Mouse (Mus musculus) kidney, adult 18-20 months (tissue): Measurements from ENCODE around the gene Dusp1.

Source experiments
- DNase-seq: peaks from one replicate; pipeline ENCODE4 v3.0.0; 2021

Gene Dusp1

DNA sequence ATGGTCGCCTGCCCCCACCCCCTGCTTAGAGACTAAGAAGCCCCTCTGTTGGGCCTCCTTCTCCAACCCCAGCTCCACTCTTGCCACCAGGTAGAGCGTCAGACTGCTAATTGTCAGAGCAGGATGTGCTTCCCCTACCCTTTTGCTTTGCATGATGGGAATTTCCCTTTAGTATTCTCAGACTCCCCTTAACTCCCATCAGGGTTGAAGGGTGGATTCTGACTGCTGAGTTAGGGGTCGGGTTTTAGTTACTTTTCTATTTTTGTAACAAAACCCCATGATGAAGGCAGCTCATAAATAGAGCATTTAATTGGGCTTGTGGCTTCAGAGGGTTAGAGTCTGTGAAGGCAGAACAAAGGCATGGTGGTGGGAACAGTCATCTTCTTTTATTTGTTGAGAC is 8.9 kb downstream of the Dusp1 start:
- no peak for DNase-seq

GRCm38 (mm10) chr17:26551104-26551503 is 10.8 kb downstream of the Dusp1 start:
- DNase-seq: no peak

DNA sequence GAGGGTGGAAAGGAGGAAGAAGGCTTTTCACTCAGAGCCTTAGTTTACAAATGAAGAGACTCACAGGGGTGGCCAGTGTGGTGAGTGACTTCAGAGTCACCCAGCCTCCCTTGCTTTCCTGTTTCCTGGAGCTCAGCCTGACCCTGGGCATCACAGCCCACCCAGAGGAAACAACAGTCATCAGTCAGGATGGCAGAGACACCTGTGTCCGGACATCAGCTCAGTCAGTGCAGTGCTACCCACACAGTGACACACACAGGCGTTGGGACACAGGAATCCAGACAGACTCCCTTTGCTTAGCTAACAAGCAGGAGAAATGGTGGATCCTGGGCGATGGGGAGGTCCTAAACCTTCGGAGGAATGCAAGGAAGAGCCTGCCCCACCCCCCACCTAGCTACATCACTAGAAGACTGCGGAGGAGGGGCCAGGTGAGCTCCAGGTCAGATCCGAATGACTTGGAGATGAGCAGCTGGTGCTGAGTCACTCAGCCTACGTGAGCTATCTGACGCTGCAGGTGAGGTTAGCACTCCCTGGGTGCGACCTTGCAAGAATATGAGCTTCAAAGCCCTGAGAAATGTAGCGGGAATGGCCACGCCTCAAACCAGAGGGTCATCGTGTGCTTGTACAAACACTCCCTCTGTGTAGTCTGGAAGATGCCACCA is 12.6 kb downstream of the Dusp1 start:
- no peak for DNase-seq

DNA sequence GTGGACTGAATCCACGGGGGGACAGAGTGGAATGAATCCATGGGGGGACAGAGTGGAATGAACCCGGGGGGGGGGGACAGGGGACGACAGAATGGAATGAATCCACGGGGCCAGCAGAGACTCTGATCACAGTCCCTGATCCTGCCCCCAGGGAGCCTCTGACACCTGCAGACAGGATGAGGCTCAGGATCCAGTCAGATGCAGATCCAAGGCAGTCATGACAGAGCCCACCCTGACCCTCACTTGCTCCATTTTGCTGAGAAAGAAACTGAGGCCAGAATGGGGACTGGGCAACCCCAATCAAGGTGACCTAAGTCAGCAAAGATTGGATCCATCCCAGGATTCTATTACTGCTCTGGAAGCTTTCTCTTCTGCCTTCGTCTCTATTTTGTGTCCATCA is 13.4 kb downstream of the Dusp1 start:
- DNase-seq: no peak

DNA sequence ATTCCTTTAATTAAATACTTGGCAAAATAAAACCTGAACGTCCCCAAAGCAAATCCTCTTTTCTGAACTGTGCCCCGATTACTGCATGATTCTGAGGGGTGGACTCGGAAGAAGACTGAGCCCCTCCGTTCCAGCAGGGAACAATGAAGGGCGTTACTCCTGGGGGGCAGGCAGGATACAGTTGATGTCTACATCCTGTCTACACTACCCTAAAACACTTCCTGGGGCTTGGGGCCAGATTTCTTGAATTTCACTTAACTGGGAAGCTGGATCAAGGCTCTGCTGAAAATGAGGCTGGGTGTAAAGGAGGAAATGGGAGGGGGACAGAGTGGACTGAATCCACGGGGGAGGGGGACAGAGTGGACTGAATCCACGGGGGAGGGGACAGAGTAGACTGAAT is 14.2 kb downstream of the Dusp1 start:
- DNase-seq: peak; percentile 54

DNA sequence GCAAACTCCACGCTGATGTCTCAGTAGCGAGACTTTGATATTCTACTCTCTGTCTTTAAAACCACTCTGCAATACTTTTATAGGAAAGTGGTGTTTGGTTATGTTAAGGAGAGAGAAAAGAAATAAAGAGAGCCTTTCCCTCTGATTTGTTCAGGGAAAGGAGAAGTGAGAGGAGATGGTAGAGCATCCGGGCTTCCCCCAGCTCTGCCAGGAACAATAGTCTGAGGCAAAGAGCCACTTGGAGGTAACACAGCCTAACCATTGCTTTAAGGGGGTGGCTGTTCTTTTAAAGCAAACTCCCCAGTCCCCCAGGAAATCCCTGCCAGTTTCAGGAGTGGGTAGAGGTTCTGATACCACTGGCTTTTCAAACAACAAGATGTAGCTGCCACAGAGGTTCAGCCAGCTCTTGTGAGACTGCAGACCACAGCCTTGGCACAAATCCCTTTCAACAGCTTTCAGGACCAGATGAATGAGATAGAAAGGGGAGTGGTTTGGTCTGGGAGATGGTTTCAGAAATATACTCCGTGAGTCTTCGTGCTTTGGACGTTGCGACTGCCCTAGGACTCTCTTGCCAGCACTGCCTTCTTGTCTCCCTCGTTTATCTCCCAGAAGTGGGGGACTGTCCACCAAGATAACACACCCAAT is 17.5 kb downstream of the Dusp1 start:
- no peak for DNase-seq

GRCm38 (mm10) chr17:26540083-26540482 is 21.8 kb downstream of the Dusp1 start:
- DNase-seq: no peak

- no peak for DNase-seq
Observed at GRCm38 (mm10) chr17:26537722-26538471, 24.0 kb downstream of the Dusp1 start.

- DNase-seq: no peak
Observed at GRCm38 (mm10) chr17:26535251-26536136, 26.4 kb downstream of the Dusp1 start.

DNA sequence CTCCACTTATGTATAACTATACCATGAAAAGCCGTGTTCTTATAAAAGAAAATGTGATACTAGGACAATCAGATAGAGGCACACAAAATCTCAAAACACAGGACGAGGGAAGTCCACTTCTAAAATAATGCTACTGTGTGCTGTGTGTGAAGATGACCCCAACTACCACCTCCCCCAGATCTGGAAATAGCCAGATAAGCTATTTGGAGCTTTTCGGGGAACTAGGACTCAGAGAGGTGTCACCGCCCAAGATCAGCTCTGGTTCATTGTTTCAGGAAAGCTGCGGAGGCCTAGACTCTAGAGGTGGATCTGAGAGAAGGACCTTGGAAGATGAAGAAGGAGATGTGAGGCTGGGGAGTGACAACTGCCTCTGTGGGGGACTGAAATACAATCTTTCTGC is 27.2 kb downstream of the Dusp1 start:
- no peak for DNase-seq

DNA sequence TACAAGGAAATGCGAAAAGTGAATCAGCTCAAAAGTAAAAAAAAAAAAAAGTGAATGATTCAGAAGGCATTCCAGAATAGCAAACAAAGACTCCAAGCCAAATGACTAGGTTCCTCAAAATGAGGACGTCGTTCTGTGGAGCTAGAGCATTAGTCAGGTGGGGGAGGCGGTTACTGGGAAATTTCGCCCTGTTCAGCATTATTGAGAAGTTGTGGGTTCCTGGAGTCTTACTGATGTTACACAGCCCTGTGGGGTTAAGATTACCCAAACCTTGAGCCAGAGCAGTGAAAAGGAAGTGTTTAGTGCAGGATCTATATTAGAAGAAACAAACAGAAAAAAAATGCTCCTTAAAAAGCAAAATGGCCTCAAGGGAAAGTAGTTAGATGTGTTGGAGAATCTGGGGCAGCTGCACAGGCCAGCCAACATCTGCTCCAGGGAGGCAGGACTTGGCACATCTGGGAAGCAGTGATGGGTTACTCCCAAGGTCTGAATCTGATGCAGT is 28.0 kb downstream of the Dusp1 start:
- no peak for DNase-seq

DNA sequence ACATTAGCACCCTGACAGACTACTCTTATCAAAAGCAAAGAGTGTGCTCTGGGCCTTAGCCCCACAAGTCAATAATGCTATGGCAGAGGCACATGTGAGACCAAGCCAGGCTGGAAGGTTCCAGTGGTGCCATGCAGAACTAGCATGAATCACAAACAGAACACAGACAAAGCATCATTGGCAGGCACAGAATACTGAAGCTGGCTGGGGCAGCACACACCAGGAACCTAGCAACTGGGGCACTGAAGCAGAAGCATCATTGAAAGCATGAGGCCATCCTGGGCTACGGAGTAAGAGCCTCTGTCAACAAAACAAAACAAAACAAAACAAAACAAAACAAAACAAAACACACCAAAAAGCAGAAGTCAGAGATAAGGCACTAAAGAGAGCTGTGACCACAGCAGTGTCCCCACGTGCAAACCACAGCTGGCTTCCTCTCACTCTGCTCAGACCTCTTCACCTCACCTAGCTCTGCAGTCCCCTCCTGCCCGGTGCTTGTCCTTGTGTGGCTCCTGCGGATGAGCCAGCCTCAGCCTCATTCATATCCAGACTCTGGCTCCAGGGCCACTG is 29.4 kb downstream of the Dusp1 start:
- no peak for DNase-seq

DNA sequence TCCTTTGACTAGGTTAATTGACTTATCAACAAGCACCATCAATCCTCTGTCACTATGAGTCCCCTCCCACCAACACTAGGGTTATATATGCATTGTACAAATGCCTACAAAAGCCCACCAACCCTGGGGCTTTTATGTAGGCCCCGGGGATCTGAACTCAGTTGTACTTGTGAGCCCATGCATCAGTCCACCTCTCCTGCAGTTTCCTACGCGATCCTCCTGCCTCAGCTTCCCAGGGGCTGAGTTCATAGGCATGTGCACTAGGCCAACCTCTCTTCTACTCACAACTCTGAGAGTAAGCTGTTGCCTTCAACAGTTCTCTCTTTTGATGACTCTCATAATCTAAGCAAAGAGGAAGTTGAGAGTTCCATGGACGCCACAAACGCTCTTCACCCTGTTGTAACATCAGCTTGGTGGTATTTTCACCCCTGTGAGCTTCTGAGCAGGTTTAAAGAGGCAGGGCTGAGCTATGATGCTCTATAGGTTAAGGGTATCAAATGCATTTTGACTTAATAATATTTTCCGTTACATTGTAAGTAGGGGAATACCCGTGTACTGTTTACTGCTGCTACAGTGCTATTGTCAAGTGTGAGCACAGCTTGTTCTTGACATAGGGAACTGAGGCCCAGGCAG is 30.4 kb downstream of the Dusp1 start:
- no peak for DNase-seq

DNA sequence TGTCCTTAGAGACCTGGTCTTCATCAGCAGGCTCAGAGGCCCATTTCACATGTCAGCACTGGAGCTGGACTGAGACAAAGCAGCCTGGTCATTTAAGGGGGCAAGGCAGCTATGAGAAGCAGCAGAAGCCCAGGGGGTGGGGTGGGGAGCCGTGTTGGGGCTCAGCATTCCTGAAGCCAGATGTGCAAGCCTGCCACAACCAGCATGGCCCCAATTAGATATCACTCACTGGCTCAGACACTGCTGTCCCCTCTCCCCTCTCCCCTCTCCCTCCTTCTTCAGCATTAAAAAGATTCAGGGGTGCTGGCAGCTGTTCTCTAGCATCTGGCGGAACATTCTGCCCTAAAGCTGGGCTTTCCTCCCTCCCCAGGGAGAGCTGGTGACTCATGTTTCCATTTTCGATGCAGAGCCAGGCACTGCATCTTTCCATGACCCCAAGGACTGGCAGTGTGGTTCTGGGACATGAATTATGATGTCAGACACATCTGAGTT is 31.3 kb downstream of the Dusp1 start:
- DNase-seq: peak; percentile 48

GRCm38 (mm10) chr17:26529791-26530241 is 32.1 kb downstream of the Dusp1 start:
- DNase-seq: no peak

GRCm38 (mm10) chr17:26528751-26529150 is 33.2 kb downstream of the Dusp1 start:
- DNase-seq: no peak

DNA sequence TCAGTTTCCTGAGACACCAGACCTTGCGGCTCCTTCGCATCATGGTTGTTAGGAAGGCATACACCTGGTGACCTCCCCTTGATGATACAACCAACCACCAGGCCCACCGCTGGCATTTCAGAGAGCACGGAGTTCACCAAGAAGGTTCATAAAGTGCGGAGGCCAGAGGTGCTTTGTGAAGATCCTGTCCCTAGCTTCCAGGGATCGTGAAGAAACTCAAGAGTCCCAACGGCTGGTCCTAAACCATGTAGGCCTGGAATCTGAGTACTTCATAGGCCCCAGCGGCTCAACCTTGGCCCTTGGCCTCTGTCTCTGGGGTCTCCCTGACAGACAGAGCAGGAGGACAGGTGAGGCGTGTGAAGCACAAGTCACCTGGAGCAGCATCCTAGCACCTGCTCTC is 34.6 kb downstream of the Dusp1 start:
- DNase-seq: no peak

GRCm38 (mm10) chr17:26525316-26525715 is 36.6 kb downstream of the Dusp1 start:
- no peak for DNase-seq

GRCm38 (mm10) chr17:26524801-26525200 is 37.1 kb downstream of the Dusp1 start:
- DNase-seq: no peak

GRCm38 (mm10) chr17:26524316-26524715 is 37.6 kb downstream of the Dusp1 start:
- DNase-seq: no peak

DNA sequence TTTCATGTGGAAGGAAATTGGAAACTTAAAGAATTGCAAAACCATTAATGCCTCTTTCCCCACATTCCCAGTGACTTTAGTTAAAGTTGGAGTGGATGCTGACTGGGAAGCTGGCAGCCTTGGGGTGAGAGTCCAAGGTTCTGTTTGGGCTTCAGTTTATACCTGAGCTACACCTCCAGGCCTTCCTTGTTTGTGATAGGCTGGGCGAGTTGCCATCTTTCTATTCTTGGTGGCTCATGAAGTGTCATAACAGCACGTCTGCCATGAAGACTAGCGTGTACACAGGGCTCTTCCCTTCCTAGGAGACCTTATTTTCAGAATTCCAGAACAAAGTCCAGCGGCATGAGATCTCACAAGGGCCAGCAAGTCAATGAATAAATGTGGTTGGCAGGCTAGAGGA is 39.2 kb downstream of the Dusp1 start:
- DNase-seq: peak; percentile 80

DNA sequence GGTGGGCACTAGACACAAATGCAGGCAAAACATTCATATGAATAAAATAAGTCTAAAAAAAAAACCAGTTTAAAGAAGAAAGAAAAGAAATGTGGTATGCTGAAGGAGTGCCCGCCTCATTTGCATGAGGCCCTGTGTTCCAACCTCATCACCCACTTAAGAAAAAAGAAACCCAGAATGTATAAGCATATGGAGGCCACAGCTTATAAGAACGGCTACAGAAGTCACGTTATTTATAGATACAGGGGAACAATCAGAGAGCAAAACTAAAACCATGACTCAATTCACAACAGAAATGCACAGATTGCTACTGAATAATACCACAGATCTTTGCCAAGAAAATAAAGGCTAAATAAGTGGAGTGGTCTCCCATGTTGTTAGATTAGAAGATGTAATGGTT is 43.6 kb downstream of the Dusp1 start:
- DNase-seq: no peak
